Mouse (Mus musculus) megakaryocyte, embryonic 14.5 days (primary cell): Measurements from ENCODE around the gene Papola.

Experiments
- FLI1 ChIP-seq: IDR thresholded peaks from 2 replicates; pipeline ENCODE4 v1.6.1; 2012; ENCODE audit warnings: low read length, inconsistent platforms, mixed read lengths
- GATA1 ChIP-seq: IDR thresholded peaks from 3 replicates; pipeline ENCODE4 v1.6.1; 2012; ENCODE audit warnings: mixed read lengths, low read length, inconsistent platforms, borderline replicate concordance

DNA sequence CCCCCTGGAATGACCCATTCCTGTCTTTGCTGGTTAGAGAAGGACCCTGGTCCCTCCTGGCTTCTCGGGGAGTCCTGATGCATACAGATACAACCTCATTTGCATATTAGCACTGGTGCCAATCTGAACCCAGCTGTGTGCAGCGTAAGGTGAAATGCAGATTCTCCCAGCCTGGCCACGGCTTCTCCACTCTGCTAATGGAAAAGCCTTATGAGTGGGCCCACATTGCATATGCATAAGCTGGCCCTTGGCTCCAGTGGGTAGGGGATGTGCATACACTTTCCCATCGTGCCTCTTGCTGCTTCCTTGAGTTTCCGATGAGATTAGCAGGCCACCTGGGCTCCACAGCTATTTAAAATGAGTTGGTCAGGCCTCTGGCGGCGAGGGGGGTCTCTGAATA, 68.3 kb downstream of the Papola start:
- TF ChIP-seq GATA1, result no peak
- no peak for TF ChIP-seq FLI1
